Mouse (Mus musculus): Measurements from ENCODE around the gene Ube2cbp.

- no peak for TF ChIP-seq CTCF (IDR thresholded peaks at IDR 0.05; ENCODE audit: low read depth)
- no peak for TF ChIP-seq EP300 (optimal IDR thresholded peaks at IDR 0.05)
These were observed 42.7 kb upstream of the Ube2cbp start for GRCm38 (mm10) chr9:86507437-86507836.

Measured in stomach, postnatal 0 days (tissue).